Mouse (Mus musculus): Measurements from ENCODE around the gene Bnip3. TPM values are rescaled to one million over a fixed set of nuclear protein-coding genes. Genes with fewer than 3 reads are reported as not detected.
A peak's percentile ranks its signal among the peaks of the same experiment; 100 is the strongest.

Gene Bnip3
- total RNA-seq, 2 experiments from 2014 or later = 57.0 to 58.0 TPM

DNA sequence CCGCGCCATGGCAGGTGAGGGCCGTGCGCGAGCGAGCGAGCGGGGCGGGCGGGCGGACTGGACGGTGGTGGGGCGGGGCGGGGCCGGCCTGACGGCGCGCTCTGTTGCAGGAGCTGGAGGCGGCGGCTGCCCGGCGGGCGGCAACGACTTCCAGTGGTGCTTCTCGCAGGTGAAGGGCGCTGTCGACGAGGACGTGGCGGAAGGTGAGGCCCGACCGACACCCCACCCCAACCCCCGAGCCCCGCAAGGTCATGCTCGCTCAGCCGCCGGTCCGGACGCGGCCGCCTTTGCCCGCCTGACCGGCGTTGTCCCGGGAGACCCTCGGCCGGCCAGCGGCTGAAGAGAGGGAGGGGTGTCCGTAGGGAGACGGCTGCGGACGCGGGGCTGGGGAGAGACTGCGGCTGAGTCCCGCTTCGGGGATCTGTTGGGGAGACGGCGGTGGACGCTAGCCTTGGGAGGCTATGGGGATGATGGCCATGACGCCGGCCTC, 62.8 kb downstream of the Bnip3 start:
- DNase-seq = peak; percentile 43
- intact Hi-C loops (cut with DNase I) = no loop called here

DNA sequence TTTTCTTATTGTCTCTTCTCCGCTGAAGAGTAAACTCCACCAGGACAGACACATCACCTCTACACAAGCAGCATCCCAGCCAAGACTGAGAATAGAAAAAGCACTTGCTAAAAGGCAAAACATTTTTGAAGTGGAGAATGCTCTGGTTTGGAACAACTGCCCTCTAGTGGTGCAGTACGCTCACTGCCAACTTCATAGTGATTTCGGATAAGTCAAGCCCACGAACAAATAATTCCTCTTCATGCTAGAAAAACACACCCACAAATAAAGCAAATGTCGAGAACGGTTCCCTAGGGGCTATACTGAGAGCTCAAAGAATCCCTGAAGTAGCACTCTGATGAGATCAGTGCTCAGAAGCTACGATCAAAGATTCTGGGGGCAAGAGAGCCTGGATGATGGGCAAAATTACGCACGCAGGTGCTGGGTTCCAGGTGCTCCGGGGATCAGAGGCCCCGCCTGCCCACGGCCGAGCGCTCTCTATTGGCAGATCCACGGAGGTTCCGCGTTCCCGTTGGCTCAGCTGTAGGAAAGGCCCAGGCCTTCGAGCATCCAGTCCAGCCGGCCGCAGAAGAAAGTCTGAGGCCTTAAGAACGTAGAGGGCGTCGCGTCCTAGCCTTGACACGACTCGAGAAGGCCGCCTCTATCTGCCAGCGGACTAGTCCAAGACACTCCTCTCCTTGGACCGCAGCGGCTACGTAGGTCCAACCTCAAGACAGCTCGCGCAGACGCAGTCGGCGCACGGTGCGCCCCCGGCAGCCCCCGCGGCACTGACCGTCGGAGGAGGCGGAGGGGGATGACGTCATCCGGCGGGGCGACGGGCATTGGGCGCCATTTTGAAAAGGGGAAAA, 63.6 kb downstream of the Bnip3 start, which contains the start of the genes Ppp2r2d and Mapk1ip1:
Gene Ppp2r2d (plus strand): TSS at position 536 of the 848 bp plus-strand sequence.
Gene Mapk1ip1 (minus strand): TSS at position 730 of the 848 bp plus-strand sequence.
- intact Hi-C loops (cut with DNase I) = no loop called here
- DNase-seq = peak; percentile 98

- intact Hi-C loops (cut with DNase I) = no loop called here
- no peak for DNase-seq
Measured at GRCm38 (mm10) chr7:138845111-138845510, 64.2 kb downstream of the Bnip3 start.

DNA sequence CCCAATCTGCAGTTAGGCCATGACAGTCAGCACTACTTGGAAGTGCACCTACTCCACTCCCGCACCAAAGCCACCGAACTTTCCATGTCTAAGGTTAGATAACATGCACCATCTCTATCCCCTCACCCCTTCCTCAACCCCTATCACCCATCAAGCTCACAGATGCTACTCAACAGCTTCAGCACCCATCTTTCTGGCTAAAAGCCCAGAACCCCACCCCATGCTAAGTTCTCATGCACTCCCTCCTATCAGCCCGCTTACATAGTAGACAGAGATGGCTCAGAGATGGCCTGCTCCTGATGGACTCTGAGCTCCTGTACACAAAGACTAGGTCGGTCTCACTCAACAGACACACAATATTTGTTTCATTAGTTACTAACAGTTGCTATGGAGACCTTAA, 65.9 kb downstream of the Bnip3 start:
- intact Hi-C loops (cut with DNase I) = no loop called here
- no peak for DNase-seq

DNA sequence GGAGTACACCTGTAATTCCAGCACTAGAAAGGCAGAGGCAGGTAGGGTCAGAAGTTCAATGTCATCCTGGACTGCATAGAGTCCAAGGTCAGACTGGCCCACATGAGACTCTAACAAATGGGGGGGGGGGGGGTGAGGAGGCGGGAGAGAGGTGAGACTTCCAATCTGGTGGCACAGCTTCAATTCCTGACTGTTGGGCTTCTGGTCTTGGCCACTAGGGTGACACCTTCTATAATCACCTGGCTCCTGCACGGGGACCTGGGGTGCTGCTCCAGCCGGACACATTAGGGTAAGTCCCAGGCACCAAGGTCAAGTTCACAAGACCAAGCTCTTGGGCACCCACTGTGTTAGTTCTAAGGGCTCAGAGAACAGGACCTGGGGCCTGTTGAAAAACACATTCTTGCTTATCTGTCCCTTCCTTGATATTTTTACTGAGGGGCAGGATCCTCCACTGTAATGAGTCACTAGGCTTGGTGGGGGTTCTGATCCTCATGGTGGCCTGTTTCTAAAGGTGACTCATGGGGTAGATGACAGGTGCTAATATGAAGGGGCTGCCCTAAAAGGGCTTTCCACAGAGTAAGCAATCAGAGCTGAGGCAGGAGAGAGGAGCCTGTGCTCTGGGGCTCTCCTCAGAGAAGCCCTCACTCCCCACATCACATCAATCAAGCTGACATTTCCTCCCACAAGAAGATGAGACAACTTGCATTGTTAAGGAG, 67.7 kb downstream of the Bnip3 start:
- no peak for DNase-seq
- intact Hi-C loops (cut with DNase I) = no loop called here

Other genes starting within 250 kb of the Bnip3 start
- 100 to 1,000 TPM; 100 to 103 TPM for gene Ppp2r2d, start 63.4 kb downstream of the Bnip3 start, total RNA-seq (2021)
- 10 to 100 TPM; 30.9 to 31.1 TPM for gene Mapk1ip1, start 63.2 kb downstream of the Bnip3 start, total RNA-seq (2021)
- gene Jakmip3, start 31.2 kb upstream of the Bnip3 start, total RNA-seq (2021) = 10 to 100 TPM; 42.1 to 42.6 TPM
- gene Dpysl4, start 176.5 kb upstream of the Bnip3 start, total RNA-seq (2021) = 100 to 1,000 TPM; 101 to 108 TPM

Measured in left cerebral cortex, postnatal 4 days (tissue).